Mouse (Mus musculus): Measurements from ENCODE around the gene Fam43b. TPM values are rescaled to one million over a fixed set of nuclear protein-coding genes. Genes with fewer than 3 reads are reported as not detected.

Gene Fam43b
- 1.1 and 1.2 TPM in 2 replicates for polyA plus RNA-seq (2011; ENCODE audit: insufficient read depth, insufficient read length, low read depth, missing spikeins)

DNA sequence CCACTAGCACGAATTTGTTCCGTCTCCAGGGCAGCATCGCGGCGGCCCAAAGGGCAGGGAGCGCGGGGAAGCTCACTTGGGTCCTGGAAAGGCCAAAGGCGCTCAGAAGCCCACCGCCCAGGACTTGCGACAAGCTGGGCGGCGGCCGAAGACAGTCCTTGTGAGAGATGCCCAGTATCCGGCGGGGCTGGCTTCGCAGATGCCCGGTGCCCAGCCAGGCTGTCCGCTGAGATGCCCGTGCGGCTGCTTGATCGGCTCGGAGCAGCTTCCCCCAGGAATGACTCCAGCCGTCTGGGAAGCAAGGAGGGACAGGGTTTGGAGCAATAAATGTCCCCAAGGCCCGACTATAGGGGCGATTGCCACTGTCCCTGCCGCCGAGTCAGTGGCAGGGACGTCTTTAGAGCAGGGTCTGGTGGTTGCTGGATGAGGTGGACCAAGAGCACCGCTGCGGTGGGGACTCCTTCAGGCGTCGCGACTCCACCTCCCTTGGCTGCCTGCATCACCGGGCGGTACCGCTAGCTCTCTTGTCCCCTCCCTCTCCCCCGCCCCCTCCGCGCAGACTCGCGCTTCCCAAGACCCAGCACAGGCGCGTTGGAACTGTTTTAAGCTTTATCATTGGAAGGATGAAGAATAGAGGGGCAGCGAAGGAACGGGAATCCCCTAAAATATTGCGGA, at the start of gene Fam43b:
Fam43b (minus strand) TSS at position 558 of the 675 bp plus-strand sequence.
- Histone ChIP-seq H3K4me1 (ENCODE audit: control insufficient read depth, insufficient read depth, low read length) (no peaks in the 10 kb centered on the region), H3K9ac (ENCODE audit: low read depth, poor library complexity, severe bottlenecking) (peak within 1 kb of the TSS; percentile 43), H3K27ac (ENCODE audit: insufficient read depth, low read length) (no peak within 1 kb of the TSS), H3K9me3 (replicated peaks; ENCODE audit: control insufficient read depth, insufficient read depth, low read length, poor library complexity, severe bottlenecking) (no peaks in the 10 kb centered on the region), H3K27me3 (ENCODE audit: control insufficient read depth, insufficient read depth, low read length, poor library complexity, severe bottlenecking) (peaks cover 14% of the 10 kb centered on the region; the same call in 1 of the 2 replicates), H3K4me3 (ENCODE audit: low read depth, low read length) (peak within 1 kb of the TSS; percentile 53), H3K36me3 (ENCODE audit: control insufficient read depth, insufficient read depth, low read length, poor library complexity, severe bottlenecking) (no peaks in the 10 kb centered on the region)
- TF ChIP-seq POLR2A (IDR thresholded peaks at IDR 0.05; ENCODE audit: insufficient read depth, low read length) (no peak), EP300 (IDR thresholded peaks at IDR 0.05; ENCODE audit: insufficient read depth, low read depth, low read length) (no peak)

GRCm38 (mm10) chr4:138444941-138445340, 48.6 kb upstream of the Fam43b start:
- Histone ChIP-seq H3K9ac (ENCODE audit: low read depth, poor library complexity, severe bottlenecking) (no peak overlapping the region), H3K4me1 (ENCODE audit: control insufficient read depth, insufficient read depth, low read length) (peaks cover 14% of the 10 kb centered on the region), H3K36me3 (ENCODE audit: control insufficient read depth, insufficient read depth, low read length, poor library complexity, severe bottlenecking) (peaks cover 13% of the 10 kb centered on the region; the same call in 1 of the 2 replicates), H3K4me3 (ENCODE audit: low read depth, low read length) (no peak overlapping the region), H3K27me3 (ENCODE audit: control insufficient read depth, insufficient read depth, low read length, poor library complexity, severe bottlenecking) (no peaks in the 10 kb centered on the region), H3K9me3 (replicated peaks; ENCODE audit: control insufficient read depth, insufficient read depth, low read length, poor library complexity, severe bottlenecking) (no peaks in the 10 kb centered on the region), H3K27ac (ENCODE audit: insufficient read depth, low read length) (peak overlapping the region; percentile 77)
- TF ChIP-seq POLR2A (IDR thresholded peaks at IDR 0.05; ENCODE audit: insufficient read depth, low read length) (no peak), EP300 (IDR thresholded peaks at IDR 0.05; ENCODE audit: insufficient read depth, low read depth, low read length) (peak; percentile 100), CTCF (IDR thresholded peaks at IDR 0.05; ENCODE audit: low read depth, low read length) (no peak)

- H3K9ac ChIP-seq (ENCODE audit: low read depth, poor library complexity, severe bottlenecking): no peak overlapping the region
- H3K4me1 ChIP-seq (ENCODE audit: control insufficient read depth, insufficient read depth, low read length): peaks cover 4% of the 10 kb centered on the region
- peaks cover 41% of the 10 kb centered on the region for H3K36me3 ChIP-seq (ENCODE audit: control insufficient read depth, insufficient read depth, low read length, poor library complexity, severe bottlenecking)
- H3K9me3 ChIP-seq (replicated peaks; ENCODE audit: control insufficient read depth, insufficient read depth, low read length, poor library complexity, severe bottlenecking): no peaks in the 10 kb centered on the region
- no peaks in the 10 kb centered on the region for H3K27me3 ChIP-seq (ENCODE audit: control insufficient read depth, insufficient read depth, low read length, poor library complexity, severe bottlenecking)
- TF ChIP-seq EP300 (IDR thresholded peaks at IDR 0.05; ENCODE audit: insufficient read depth, low read depth, low read length) (no peak), CTCF (IDR thresholded peaks at IDR 0.05; ENCODE audit: low read depth, low read length) (no peak), POLR2A (IDR thresholded peaks at IDR 0.05; ENCODE audit: insufficient read depth, low read length) (no peak)
- no peak overlapping the region for H3K4me3 ChIP-seq (ENCODE audit: low read depth, low read length)
- H3K27ac ChIP-seq (ENCODE audit: insufficient read depth, low read length): no peak overlapping the region
Observed at GRCm38 (mm10) chr4:138440062-138440461, 43.7 kb upstream of the Fam43b start.

DNA sequence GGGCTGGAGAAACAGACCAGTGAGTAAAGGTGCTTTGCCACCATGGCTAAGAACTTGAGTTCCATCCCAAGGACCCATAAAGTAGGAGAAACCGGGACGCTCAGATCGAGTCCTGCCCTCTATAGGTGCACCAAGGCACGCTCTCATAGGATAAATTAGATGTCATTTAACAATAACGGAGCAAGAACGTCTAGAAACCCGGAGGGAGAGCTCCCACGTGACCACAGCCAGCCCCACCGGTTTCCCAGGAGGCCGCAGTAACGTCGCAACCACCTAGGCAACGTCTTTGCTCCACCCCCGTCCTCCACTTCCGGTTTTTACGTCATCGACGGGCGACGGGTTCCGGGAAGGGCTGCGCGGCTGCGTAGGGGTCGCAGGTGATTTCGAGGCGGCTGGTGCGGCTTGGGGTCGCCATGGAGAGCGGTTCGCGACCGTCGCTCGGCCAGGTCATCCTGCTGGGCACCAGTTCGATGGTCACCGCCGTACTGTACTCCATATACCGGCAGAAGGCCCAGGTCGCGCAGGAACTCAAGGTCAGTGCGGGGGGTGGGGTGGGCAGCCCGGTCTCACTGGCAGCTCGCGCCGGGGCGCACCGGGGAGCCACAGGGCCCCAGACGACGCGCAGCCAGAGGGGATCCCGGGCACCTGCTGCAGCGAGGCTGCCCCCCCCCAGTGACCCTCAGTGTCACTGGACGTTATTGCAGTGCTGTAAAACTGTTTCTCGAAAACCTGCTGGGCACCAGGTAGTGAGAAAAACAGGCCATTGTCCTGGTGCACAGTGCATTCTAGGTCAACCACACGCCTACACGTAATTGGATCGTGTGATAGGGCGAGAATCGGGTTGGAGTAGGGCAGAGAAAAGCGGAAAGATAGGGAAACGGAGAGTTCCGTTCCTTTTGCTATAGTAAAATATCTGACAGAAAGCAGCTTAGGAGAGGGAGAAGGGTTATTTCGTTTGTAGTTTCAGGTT, 38.3 kb upstream of the Fam43b start, which contains the start of gene Mul1:
Mul1 (plus strand) TSS at position 325 of the 970 bp plus-strand sequence.
- Histone ChIP-seq H3K9ac (ENCODE audit: low read depth, poor library complexity, severe bottlenecking) (peak within 1 kb of the TSS; percentile 65), H3K9me3 (replicated peaks; ENCODE audit: control insufficient read depth, insufficient read depth, low read length, poor library complexity, severe bottlenecking) (no peaks in the 10 kb centered on the region), H3K36me3 (ENCODE audit: control insufficient read depth, insufficient read depth, low read length, poor library complexity, severe bottlenecking) (peaks cover 26% of the 10 kb centered on the region), H3K27me3 (ENCODE audit: control insufficient read depth, insufficient read depth, low read length, poor library complexity, severe bottlenecking) (no peaks in the 10 kb centered on the region), H3K4me3 (ENCODE audit: low read depth, low read length) (peak within 1 kb of the TSS; percentile 87), H3K4me1 (ENCODE audit: control insufficient read depth, insufficient read depth, low read length) (no peaks in the 10 kb centered on the region), H3K27ac (ENCODE audit: insufficient read depth, low read length) (peak within 1 kb of the TSS; percentile 3; the same call in 1 of the 2 replicates)
- TF ChIP-seq EP300 (IDR thresholded peaks at IDR 0.05; ENCODE audit: insufficient read depth, low read depth, low read length): no peak
- no peak for TF ChIP-seq POLR2A (IDR thresholded peaks at IDR 0.05; ENCODE audit: insufficient read depth, low read length)
- TF ChIP-seq CTCF (IDR thresholded peaks at IDR 0.05; ENCODE audit: low read depth, low read length): no peak

DNA sequence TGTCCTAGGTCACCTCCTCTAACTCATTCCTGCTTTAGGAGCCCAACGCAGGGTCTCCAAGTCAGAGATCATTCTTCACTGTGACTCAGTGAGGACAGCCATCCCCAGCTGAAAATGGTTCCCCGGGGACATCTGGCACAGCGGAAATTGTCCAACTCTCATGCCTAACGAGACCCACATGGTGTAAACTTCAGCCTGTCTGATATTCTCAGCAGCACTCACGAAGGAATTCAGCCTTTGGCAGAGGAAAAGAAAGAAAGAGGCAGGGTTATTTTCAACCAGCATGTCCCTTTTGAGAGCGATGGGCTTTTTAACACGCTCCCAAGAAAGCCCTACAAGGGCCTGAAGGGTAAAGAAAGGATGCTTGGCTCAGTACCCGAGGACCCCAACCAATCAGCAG, 35.0 kb upstream of the Fam43b start:
- H3K27ac ChIP-seq (ENCODE audit: insufficient read depth, low read length): no peak overlapping the region
- no peaks in the 10 kb centered on the region for H3K9me3 ChIP-seq (replicated peaks; ENCODE audit: control insufficient read depth, insufficient read depth, low read length, poor library complexity, severe bottlenecking)
- H3K36me3 ChIP-seq (ENCODE audit: control insufficient read depth, insufficient read depth, low read length, poor library complexity, severe bottlenecking): peaks cover 2% of the 10 kb centered on the region; the same call in 1 of the 2 replicates
- no peak overlapping the region for H3K9ac ChIP-seq (ENCODE audit: low read depth, poor library complexity, severe bottlenecking)
- H3K4me1 ChIP-seq (ENCODE audit: control insufficient read depth, insufficient read depth, low read length): no peaks in the 10 kb centered on the region
- no peak overlapping the region for H3K4me3 ChIP-seq (ENCODE audit: low read depth, low read length)
- H3K27me3 ChIP-seq (ENCODE audit: control insufficient read depth, insufficient read depth, low read length, poor library complexity, severe bottlenecking): no peaks in the 10 kb centered on the region
- TF ChIP-seq CTCF (IDR thresholded peaks at IDR 0.05; ENCODE audit: low read depth, low read length): no peak
- TF ChIP-seq POLR2A (IDR thresholded peaks at IDR 0.05; ENCODE audit: insufficient read depth, low read length): no peak
- TF ChIP-seq EP300 (IDR thresholded peaks at IDR 0.05; ENCODE audit: insufficient read depth, low read depth, low read length): no peak

Data from ES-Bruce4 (cell line).